Mouse (Mus musculus) c-Kit-positive CD71-negative TER-119-negative erythroid progenitor cells, embryonic 14.5 days (primary cell): ENCODE results near the gene Rhobtb3.

Source experiments
- DNase-seq: peaks from one replicate; pipeline ENCODE4 v3.0.0-alpha.2; 2013; ENCODE audit warnings: low read depth

Rhobtb3 gene

GRCm38 (mm10) chr13:75943189-75944043, at the start of gene Rhobtb3:
Rhobtb3 (minus strand) TSS chr13:75943925.
- peak; percentile 30 for DNase-seq

GRCm38 (mm10) chr13:75992169-75993028, 48.7 kb upstream of the Rhobtb3 start:
- DNase-seq: no peak

GRCm38 (mm10) chr13:75988096-75988495, 44.4 kb upstream of the Rhobtb3 start:
- no peak for DNase-seq

GRCm38 (mm10) chr13:75981901-75982300, 38.2 kb upstream of the Rhobtb3 start:
- DNase-seq: no peak

- no peak for DNase-seq
Measured at GRCm38 (mm10) chr13:75976649-75977048, 32.9 kb upstream of the Rhobtb3 start.

GRCm38 (mm10) chr13:75976218-75976617, 32.5 kb upstream of the Rhobtb3 start:
- no peak for DNase-seq

GRCm38 (mm10) chr13:75975629-75976028, 31.9 kb upstream of the Rhobtb3 start:
- DNase-seq: no peak

- DNase-seq: no peak
Measured at GRCm38 (mm10) chr13:75974481-75974880, 30.8 kb upstream of the Rhobtb3 start.

- DNase-seq: no peak
Measured at GRCm38 (mm10) chr13:75966850-75967249, 23.1 kb upstream of the Rhobtb3 start, which contains the start of gene Spata9. Spata9 (plus strand) TSS chr13:75967150.

GRCm38 (mm10) chr13:75955357-75955992, 11.8 kb upstream of the Rhobtb3 start:
- DNase-seq: no peak

- no peak for DNase-seq
Measured at GRCm38 (mm10) chr13:75950295-75950694, 6.6 kb upstream of the Rhobtb3 start.

- no peak for DNase-seq
Measured at GRCm38 (mm10) chr13:75944044-75944820, 507 bp upstream of the Rhobtb3 start.

GRCm38 (mm10) chr13:75942731-75943130, 994 bp downstream of the Rhobtb3 start:
- no peak for DNase-seq

- DNase-seq: no peak
Measured at GRCm38 (mm10) chr13:75941518-75942295, 2.0 kb downstream of the Rhobtb3 start.

GRCm38 (mm10) chr13:75940791-75941517, 2.8 kb downstream of the Rhobtb3 start:
- DNase-seq: no peak

GRCm38 (mm10) chr13:75938866-75939265, 4.9 kb downstream of the Rhobtb3 start:
- no peak for DNase-seq

- no peak for DNase-seq
Measured at GRCm38 (mm10) chr13:75933287-75933686, 10.4 kb downstream of the Rhobtb3 start.

- DNase-seq: no peak
Measured at GRCm38 (mm10) chr13:75931073-75931472, 12.7 kb downstream of the Rhobtb3 start.

- no peak for DNase-seq
Measured at GRCm38 (mm10) chr13:75930660-75931059, 13.1 kb downstream of the Rhobtb3 start.

- DNase-seq: no peak
Measured at GRCm38 (mm10) chr13:75930023-75930422, 13.7 kb downstream of the Rhobtb3 start.
